Mouse (Mus musculus) E14TG2a.4 (cell line): ENCODE results near the gene Nsl1.

Experiments used
- CTCF ChIP-seq: conservative IDR thresholded peaks from 2 replicates; pipeline ENCODE4 v1.5.1; 2014; ENCODE audit warnings: low read length
- NANOG ChIP-seq: IDR thresholded peaks from 2 replicates; pipeline ENCODE4 v1.6.1; 2014; ENCODE audit warnings: borderline replicate concordance, low read length, mixed read lengths
- POU5F1 ChIP-seq: IDR thresholded peaks from 2 replicates; pipeline ENCODE4 v1.6.1; 2014; ENCODE audit warnings: low read length, borderline replicate concordance

DNA sequence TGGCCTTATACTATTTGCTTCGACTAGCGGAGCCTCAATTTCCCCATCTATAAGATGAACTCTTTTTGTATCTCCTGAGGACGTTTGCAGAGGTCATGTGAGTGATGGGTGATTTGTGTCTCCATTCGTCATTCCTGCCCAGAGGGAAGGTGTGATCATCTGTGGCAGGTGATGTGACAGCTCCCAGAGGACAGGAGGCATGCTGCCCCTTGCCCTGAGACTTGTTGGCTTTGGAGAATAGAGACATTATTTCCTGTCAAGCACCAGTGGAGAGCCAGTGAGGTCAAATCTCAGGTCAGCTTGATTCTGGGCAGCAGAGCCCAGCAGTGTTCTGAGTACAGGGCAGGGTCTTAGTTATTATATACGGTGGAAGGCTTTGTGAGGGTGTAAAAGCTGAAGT is 36.3 kb downstream of the Nsl1 start:
- TF ChIP-seq CTCF: no peak
- TF ChIP-seq NANOG: no peak
- no peak for TF ChIP-seq POU5F1
